Mouse (Mus musculus) CH12.LX (cell line): Measurements from ENCODE around the gene Smim10l2a.

Experiments used
- CTCF ChIP-seq, 2 experiments: IDR thresholded peaks in 1 of 2; conservative IDR thresholded peaks in 1 of 2; 2 replicates each; pipeline ENCODE4 v1.5.1; 2011 to 2012; ENCODE audit warnings: low read depth in 2 of 2, low read length in 2 of 2, improper control_type of control experiment in 1 of 2, inconsistent platforms in 1 of 2, mild to moderate bottlenecking in 1 of 2, moderate library complexity in 1 of 2
- E2F4 ChIP-seq: IDR thresholded peaks from 2 replicates; pipeline ENCODE4 v1.6.1; 2011; ENCODE audit warnings: low read depth, low read length, improper control_type of control experiment; ENCODE audit not compliant: insufficient replicate concordance
- EP300 ChIP-seq: IDR thresholded peaks from 2 replicates; pipeline ENCODE4 v1.6.1; 2011; ENCODE audit warnings: low read length, improper control_type of control experiment
- JUND ChIP-seq: conservative IDR thresholded peaks from 2 replicates; pipeline ENCODE4 v1.6.1; 2011; ENCODE audit warnings: low read depth, low read length, improper control_type of control experiment
- POLR2A ChIP-seq: IDR thresholded peaks from 2 replicates; pipeline ENCODE4 v1.6.1; 2011; ENCODE audit warnings: low read depth, mild to moderate bottlenecking, improper control_type of control experiment, low read length
- TCF12 ChIP-seq: IDR thresholded peaks from 2 replicates; pipeline ENCODE4 v1.6.1; 2014; ENCODE audit warnings: low read depth, mild to moderate bottlenecking, inconsistent platforms, low read length, improper control_type of control experiment
- UBTF ChIP-seq: IDR thresholded peaks from 2 replicates; pipeline ENCODE4 v1.6.1; 2012; ENCODE audit warnings: low read depth, mild to moderate bottlenecking, inconsistent platforms, low read length, improper control_type of control experiment, moderate library complexity

DNA sequence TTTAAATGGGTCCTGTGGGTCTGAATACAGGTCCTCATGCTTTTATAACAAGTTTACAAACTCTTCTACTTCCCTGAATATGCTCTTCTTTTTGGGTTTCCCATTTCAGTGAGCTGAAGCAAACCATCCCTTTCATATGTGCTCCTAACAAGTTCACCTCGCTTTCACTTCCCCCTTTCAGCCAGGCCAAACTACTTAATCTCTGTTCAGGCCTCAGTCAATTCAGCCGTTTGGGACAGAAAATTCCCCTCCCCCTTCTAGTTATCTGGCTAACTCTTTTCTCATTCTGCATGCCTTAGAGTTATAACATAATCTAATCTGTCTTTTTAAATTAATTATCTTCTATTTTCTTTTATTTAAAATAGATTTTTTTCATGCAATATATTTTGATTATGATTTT, 30.3 kb downstream of the Smim10l2a start:
- TF ChIP-seq JUND (no peak), TCF12 (no peak), EP300 (peak; percentile 81), CTCF (conservative IDR thresholded peaks at IDR 0.05 in 1 of 2, IDR thresholded peaks at IDR 0.05 in 1 of 2; ENCODE audit: low read depth in 2 of 2, low read length in 2 of 2) (no peak), POLR2A (no peak), E2F4 (no peak), UBTF (no peak)
